In genomic region chr1:171252415-171252814, GRCm38 (mm10) we compare ENCODE assay signal across 9 mouse cellular contexts. TPM values are rescaled to one million over a fixed set of nuclear protein-coding genes. Genes with fewer than 3 reads are reported as not detected.
A peak's percentile ranks its signal among the peaks of the same experiment; 100 is the strongest.
DNase-seq lines count a peak whose midpoint lies in the region; ATAC-seq lines count a peak whose summit lies in the region.
"Had no signal": no experiment of that assay in that cellular context is flagged by ENCODE, and none has a peak within 500 bp of the region (broad histone marks: within the 10 kb centered on the region; RNA-seq: fewer than 3 reads in every experiment).

No protein-coding gene starts in this region.

- no peak for ATAC-seq in kidney, embryonic 14.5 days (ENCODE audit: low FRiP score, low TSS enrichment)
- ATAC-seq in embryonic facial prominence, embryonic 11.5 days (replicated peaks; ENCODE audit: insufficient number of reproducible peaks, low FRiP score, low TSS enrichment, low read depth) = no peak; the same call in 1 of the 2 replicates
- ATAC-seq in hindbrain, embryonic 14.5 days (ENCODE audit: low FRiP score) = no peak
- no peak for ATAC-seq in midbrain, embryonic 16.5 days

- H3K27me3 ChIP-seq in kidney, embryonic 14.5 days (ENCODE audit: control insufficient read depth, insufficient read depth, low read length) = no peaks in the 10 kb centered on the region
- H3K27me3 ChIP-seq in embryonic facial prominence, embryonic 11.5 days (ENCODE audit: control insufficient read depth, insufficient read depth, low read length) = no peaks in the 10 kb centered on the region
- H3K27me3 ChIP-seq in hindbrain, embryonic 14.5 days (ENCODE audit: control insufficient read depth, insufficient read depth, low read length) = no peaks in the 10 kb centered on the region
- no peaks in the 10 kb centered on the region for H3K27me3 ChIP-seq in midbrain, embryonic 16.5 days (ENCODE audit: control insufficient read depth, insufficient read depth, low read depth, low read length)

- H3K4me3 ChIP-seq in kidney, embryonic 14.5 days (ENCODE audit: low read length) = peak overlapping the region; percentile 41; the same call in 1 of the 2 replicates
- H3K4me3 ChIP-seq in embryonic facial prominence, embryonic 11.5 days (ENCODE audit: low read depth, low read length) = peak overlapping the region; percentile 34; the same call in 1 of the 2 replicates
- H3K4me3 ChIP-seq in hindbrain, embryonic 14.5 days (replicated peaks; ENCODE audit: low read length) = 0 out of 2 replicates have a peak overlapping the region, but pooled peaks have one; percentile 5
- H3K4me3 ChIP-seq in midbrain, embryonic 16.5 days (ENCODE audit: low read depth, low read length) = peak overlapping the region; percentile 13; the same call in 1 of the 2 replicates

- WGBS in kidney, embryonic 14.5 days = 50% methylated on average over 17 of the region's 17 CpGs
- WGBS in embryonic facial prominence, embryonic 11.5 days = 39% methylated on average over 17 of the region's 17 CpGs
- 48% methylated on average over 17 of the region's 17 CpGs for WGBS in hindbrain, embryonic 14.5 days
- 47% methylated on average over 17 of the region's 17 CpGs for WGBS in midbrain, embryonic 16.5 days

- peak overlapping the region; percentile 89; the same call in 1 of the 2 replicates for H3K27ac ChIP-seq in kidney, embryonic 14.5 days (ENCODE audit: low read depth, low read length)
- H3K27ac ChIP-seq in embryonic facial prominence, embryonic 11.5 days (replicated peaks; ENCODE audit: low read depth, low read length) = peak overlapping the region; percentile 77
- 0 out of 2 replicates have a peak overlapping the region, but pooled peaks have one; percentile 29 for H3K27ac ChIP-seq in hindbrain, embryonic 14.5 days
- 0 out of 2 replicates have a peak overlapping the region, but pooled peaks have one; percentile 4 for H3K27ac ChIP-seq in midbrain, embryonic 16.5 days (ENCODE audit: low read length)

- H3K9ac ChIP-seq in kidney, embryonic 14.5 days (ENCODE audit: low read depth, low read length) = no peak overlapping the region
- H3K9ac ChIP-seq in embryonic facial prominence, embryonic 11.5 days (replicated peaks; ENCODE audit: low read length) = peak overlapping the region; percentile 60
- peak overlapping the region; percentile 21; the same call in 1 of the 2 replicates for H3K9ac ChIP-seq in hindbrain, embryonic 14.5 days
- no peak overlapping the region for H3K9ac ChIP-seq in midbrain, embryonic 16.5 days (ENCODE audit: low read depth, low read length)

- no peak for DNase-seq in kidney, postnatal 25 days
- DNase-seq in embryonic facial prominence, embryonic 11.5 days (ENCODE audit: low spot score) = no peak
- DNase-seq in hindbrain, embryonic 14.5 days (ENCODE audit: low spot score) = no peak
- DNase-seq in urinary bladder, postnatal 14 days (ENCODE audit: low spot score) = no peak
- no peak for DNase-seq in spleen, adult 18-20 months
- no peak for DNase-seq in kidney, adult 11 months

- H3K36me3 ChIP-seq in kidney, embryonic 14.5 days (ENCODE audit: control insufficient read depth, insufficient read depth, low read length) = peaks cover 6% of the 10 kb centered on the region
- no peaks in the 10 kb centered on the region; the same call in 1 of the 2 replicates for H3K36me3 ChIP-seq in embryonic facial prominence, embryonic 11.5 days (replicated peaks; ENCODE audit: control insufficient read depth, insufficient read depth, low read depth, low read length)
- no peaks in the 10 kb centered on the region for H3K36me3 ChIP-seq in hindbrain, embryonic 14.5 days (replicated peaks; ENCODE audit: control insufficient read depth, insufficient read depth)
- no peaks in the 10 kb centered on the region for H3K36me3 ChIP-seq in midbrain, embryonic 16.5 days (ENCODE audit: control insufficient read depth, insufficient read depth, low read length)
- H3K36me3 ChIP-seq: G1E had no signal

- H3K4me1 ChIP-seq in kidney, embryonic 14.5 days (ENCODE audit: control insufficient read depth, insufficient read depth, low read length) = peaks cover 33% of the 10 kb centered on the region
- peaks cover 12% of the 10 kb centered on the region for H3K4me1 ChIP-seq in embryonic facial prominence, embryonic 11.5 days (ENCODE audit: control insufficient read depth, insufficient read depth, low read length)
- peaks cover 34% of the 10 kb centered on the region for H3K4me1 ChIP-seq in hindbrain, embryonic 14.5 days (replicated peaks; ENCODE audit: control insufficient read depth, insufficient read depth, low read length)
- peaks cover 21% of the 10 kb centered on the region for H3K4me1 ChIP-seq in midbrain, embryonic 16.5 days (ENCODE audit: control insufficient read depth, insufficient read depth, low read length)

- H3K4me2 ChIP-seq in kidney, embryonic 14.5 days (replicated peaks; ENCODE audit: low read depth, low read length) = peak overlapping the region; percentile 66
- peak overlapping the region; percentile 79 for H3K4me2 ChIP-seq in embryonic facial prominence, embryonic 11.5 days (ENCODE audit: low read depth, low read length)
- H3K4me2 ChIP-seq in hindbrain, embryonic 14.5 days (replicated peaks) = peak overlapping the region; percentile 49
- peak overlapping the region; percentile 53 for H3K4me2 ChIP-seq in midbrain, embryonic 16.5 days (ENCODE audit: low read length)

- H3K9me3 ChIP-seq in kidney, embryonic 14.5 days (ENCODE audit: control insufficient read depth, low read length) = no peaks in the 10 kb centered on the region
- H3K9me3 ChIP-seq in embryonic facial prominence, embryonic 11.5 days (replicated peaks; ENCODE audit: control insufficient read depth, low read length) = no peaks in the 10 kb centered on the region
- H3K9me3 ChIP-seq in hindbrain, embryonic 14.5 days (ENCODE audit: control insufficient read depth, low read length) = no peaks in the 10 kb centered on the region
- no peaks in the 10 kb centered on the region for H3K9me3 ChIP-seq in midbrain, embryonic 16.5 days (replicated peaks; ENCODE audit: control insufficient read depth, low read length, poor library complexity, severe bottlenecking)
- H3K9me3 ChIP-seq: G1E had no signal

RNA-seq across cellular contexts. Expression of gene Ndufs2, which starts 1.2 kb away (rescaled TPM):
- polyA plus RNA-seq in kidney, embryonic 14.5 days (2014; fragmentation: Nextera tagmentation; extraction: Ambion mirVana) = 229 and 293 TPM in 2 replicates
- polyA plus RNA-seq in embryonic facial prominence, embryonic 11.5 days (2014; fragmentation: Nextera tagmentation; extraction: Ambion mirVana) = 266 and 272 TPM in 2 replicates
- polyA plus RNA-seq in hindbrain, embryonic 14.5 days (2014; fragmentation: Nextera tagmentation; extraction: Ambion mirVana) = 218 and 247 TPM in 2 replicates
- 218 and 225 TPM in 2 replicates for polyA plus RNA-seq in midbrain, embryonic 16.5 days (2015; fragmentation: Nextera tagmentation; extraction: Ambion mirVana)

RNA-seq across cellular contexts. Expression of gene Adamts4, which starts 2.2 kb away (rescaled TPM):
- polyA plus RNA-seq in kidney, embryonic 14.5 days (2014; fragmentation: Nextera tagmentation; extraction: Ambion mirVana) = 4.1 and 6.9 TPM in 2 replicates
- 5.1 and 6.1 TPM in 2 replicates for polyA plus RNA-seq in embryonic facial prominence, embryonic 11.5 days (2014; fragmentation: Nextera tagmentation; extraction: Ambion mirVana)
- polyA plus RNA-seq in hindbrain, embryonic 14.5 days (2014; fragmentation: Nextera tagmentation; extraction: Ambion mirVana) = 3.0 and 3.7 TPM in 2 replicates
- 8.7 and 9.1 TPM in 2 replicates for polyA plus RNA-seq in midbrain, embryonic 16.5 days (2015; fragmentation: Nextera tagmentation; extraction: Ambion mirVana)

RNA-seq across cellular contexts. Expression of gene B4galt3, which starts 17.7 kb away (rescaled TPM):
- 69.9 and 79.2 TPM in 2 replicates for polyA plus RNA-seq in kidney, embryonic 14.5 days (2014; fragmentation: Nextera tagmentation; extraction: Ambion mirVana)
- 56.8 and 60.5 TPM in 2 replicates for polyA plus RNA-seq in embryonic facial prominence, embryonic 11.5 days (2014; fragmentation: Nextera tagmentation; extraction: Ambion mirVana)
- polyA plus RNA-seq in hindbrain, embryonic 14.5 days (2014; fragmentation: Nextera tagmentation; extraction: Ambion mirVana) = 86.5 and 88.6 TPM in 2 replicates
- 113 and 115 TPM in 2 replicates for polyA plus RNA-seq in midbrain, embryonic 16.5 days (2015; fragmentation: Nextera tagmentation; extraction: Ambion mirVana)

RNA-seq across cellular contexts. Expression of gene Fcer1g, which starts 18.2 kb away (rescaled TPM):
- 30.7 and 32.1 TPM in 2 replicates for polyA plus RNA-seq in kidney, embryonic 14.5 days (2014; fragmentation: Nextera tagmentation; extraction: Ambion mirVana)
- 19.9 and 22.0 TPM in 2 replicates for polyA plus RNA-seq in embryonic facial prominence, embryonic 11.5 days (2014; fragmentation: Nextera tagmentation; extraction: Ambion mirVana)
- 25.2 and 30.1 TPM in 2 replicates for polyA plus RNA-seq in hindbrain, embryonic 14.5 days (2014; fragmentation: Nextera tagmentation; extraction: Ambion mirVana)
- polyA plus RNA-seq in midbrain, embryonic 16.5 days (2015; fragmentation: Nextera tagmentation; extraction: Ambion mirVana) = 15.9 and 19.3 TPM in 2 replicates

RNA-seq across cellular contexts. Expression of gene Apoa2, which starts 27.6 kb away (rescaled TPM):
- polyA plus RNA-seq in kidney, embryonic 14.5 days (2014; fragmentation: Nextera tagmentation; extraction: Ambion mirVana) = 3.5 and 5.7 TPM in 2 replicates
- 3.5 and 3.7 TPM in 2 replicates for polyA plus RNA-seq in embryonic facial prominence, embryonic 11.5 days (2014; fragmentation: Nextera tagmentation; extraction: Ambion mirVana)
- polyA plus RNA-seq in hindbrain, embryonic 14.5 days (2014; fragmentation: Nextera tagmentation; extraction: Ambion mirVana) = 5.6 and 7.0 TPM in 2 replicates
- 2.1 and 3.1 TPM in 2 replicates for polyA plus RNA-seq in midbrain, embryonic 16.5 days (2015; fragmentation: Nextera tagmentation; extraction: Ambion mirVana)

Comparison
In these comparisons a context has a peak if more than half of its experiments do, and no peak if none do; other contexts are left out.
1. H3K27ac ChIP-seq: peak in every context shown above with its lines; median percentile 89 in kidney, embryonic 14.5 days; 77 in embryonic facial prominence, embryonic 11.5 days; 29 in hindbrain, embryonic 14.5 days; 4 in midbrain, embryonic 16.5 days.
2. H3K9ac ChIP-seq: peak in embryonic facial prominence, embryonic 11.5 days (single experiment) and hindbrain, embryonic 14.5 days (single experiment); none in kidney, embryonic 14.5 days (single experiment) and midbrain, embryonic 16.5 days (single experiment).
3. Peak in every context shown above with its lines, with median percentiles within 50 percentile points of each other: H3K4me2 ChIP-seq and H3K4me3 ChIP-seq.